Mouse (Mus musculus) 416B (cell line): ENCODE measurements at regions not wholly inside any gene's neighbourhood (a gene's known extent, or its start where the extent isn't known, plus 50 kb on each side); places are given as distances from the start of the nearest gene placed in this dataset.
A peak's percentile ranks its signal among the peaks of the same experiment; 100 is the strongest.

Experiments
- DNase-seq: peaks from one replicate; pipeline ENCODE4 v3.0.0; 2011; ENCODE audit warnings: low read depth

GRCm38 (mm10) chr13:101216897-101217480 lies 383.8 kb upstream of the Slc30a5 start:
- no peak for DNase-seq

- DNase-seq: no peak
Observed at GRCm38 (mm10) chr13:101216421-101216820, 383.2 kb upstream of the Slc30a5 start.

GRCm38 (mm10) chr13:101215792-101216221 lies 382.6 kb upstream of the Slc30a5 start:
- no peak for DNase-seq

- no peak for DNase-seq
Observed at GRCm38 (mm10) chr13:101215131-101215641, 382.0 kb upstream of the Slc30a5 start.

- DNase-seq: no peak
Observed at GRCm38 (mm10) chr13:101214094-101214493, 380.9 kb upstream of the Slc30a5 start.

- DNase-seq: no peak
Observed at GRCm38 (mm10) chr13:101213121-101213916, 380.1 kb upstream of the Slc30a5 start.

- no peak for DNase-seq
Observed at GRCm38 (mm10) chr13:101212341-101212895, 379.2 kb upstream of the Slc30a5 start.

- DNase-seq: no peak
Observed at GRCm38 (mm10) chr13:101208788-101209187, 375.6 kb upstream of the Slc30a5 start.

- DNase-seq: no peak
Observed at GRCm38 (mm10) chr13:101203463-101203862, 370.2 kb upstream of the Slc30a5 start.

- no peak for DNase-seq
Observed at GRCm38 (mm10) chr13:101202565-101203313, 369.5 kb upstream of the Slc30a5 start.

GRCm38 (mm10) chr13:101190249-101190830 lies 357.1 kb upstream of the Slc30a5 start:
- no peak for DNase-seq

- peak; percentile 5 for DNase-seq
Observed at GRCm38 (mm10) chr13:101182387-101182786, 349.2 kb upstream of the Slc30a5 start.

- no peak for DNase-seq
Observed at GRCm38 (mm10) chr13:101175017-101175689, 341.9 kb upstream of the Slc30a5 start.

- peak; percentile 27 for DNase-seq
Observed at GRCm38 (mm10) chr13:101161768-101162167, 328.5 kb upstream of the Slc30a5 start.

GRCm38 (mm10) chr13:101159878-101160277 lies 326.7 kb upstream of the Slc30a5 start:
- DNase-seq: peak; percentile 16

GRCm38 (mm10) chr13:101153760-101154159 lies 320.5 kb upstream of the Slc30a5 start:
- DNase-seq: no peak

GRCm38 (mm10) chr13:101142761-101143160 lies 309.5 kb upstream of the Slc30a5 start:
- no peak for DNase-seq

- DNase-seq: no peak
Observed at GRCm38 (mm10) chr13:101142104-101142735, 309.0 kb upstream of the Slc30a5 start.

GRCm38 (mm10) chr13:101129466-101129865 lies 296.2 kb upstream of the Slc30a5 start:
- DNase-seq: no peak

GRCm38 (mm10) chr13:101127808-101128207 lies 294.6 kb upstream of the Slc30a5 start:
- DNase-seq: peak; percentile 31

- no peak for DNase-seq
Observed at GRCm38 (mm10) chr13:101127262-101127661, 294.0 kb upstream of the Slc30a5 start.
